Mouse (Mus musculus) limb, embryonic 12.5 days (tissue): ENCODE measurements around the gene Rpl11. TPM values are rescaled to one million over a fixed set of nuclear protein-coding genes. Genes with fewer than 3 reads are reported as not detected.

Source experiments
- ATAC-seq: fragments of 200-750 bp; cut with Nextera tagmentation; 2 replicates; pipeline ENCODE4 v1.8.0; 2017; ENCODE audit warnings: low read depth, moderate TSS enrichment; ENCODE audit not compliant: insufficient number of reproducible peaks, insufficient read depth, low FRiP score, low TSS enrichment
- H3K27ac ChIP-seq: fragments of 300-500 bp; sonication (generic); 2 replicates; pipeline ENCODE4 v1.5.1; 2016; ENCODE audit warnings: mild to moderate bottlenecking, moderate library complexity
- H3K27me3 ChIP-seq: fragments of 300-500 bp; sonication (generic); 2 replicates; pipeline ENCODE4 v1.6.1; 2016; ENCODE audit warnings: mild to moderate bottlenecking, moderate library complexity
- H3K36me3 ChIP-seq: fragments of 300-500 bp; sonication (generic); 2 replicates; pipeline ENCODE4 v1.6.1; 2016; ENCODE audit warnings: mild to moderate bottlenecking, moderate library complexity
- H3K4me1 ChIP-seq: fragments of 300-500 bp; sonication (generic); replicated peaks from 2 replicates; pipeline ENCODE4 v1.6.1; 2016
- H3K4me2 ChIP-seq: fragments of 300-500 bp; sonication (generic); 2 replicates; pipeline ENCODE4 v1.6.1; 2016; ENCODE audit warnings: mild to moderate bottlenecking, moderate library complexity
- H3K4me3 ChIP-seq: fragments of 300-500 bp; sonication (generic); replicated peaks from 2 replicates; pipeline ENCODE4 v1.5.1; 2016; ENCODE audit warnings: mild to moderate bottlenecking
- H3K9ac ChIP-seq: fragments of 300-500 bp; sonication (generic); replicated peaks from 2 replicates; pipeline ENCODE4 v1.6.1; 2016; ENCODE audit warnings: mild to moderate bottlenecking, moderate library complexity
- H3K9me3 ChIP-seq: fragments of 300-500 bp; sonication (generic); 2 replicates; pipeline ENCODE4 v1.6.1; 2016; ENCODE audit warnings: mild to moderate bottlenecking, moderate library complexity
- WGBS: fragments of 180-500 bp; shearing (Covaris S2); methylation state at CpG from one replicate; pipeline ENCODE4 v1.1.7; 2016; 5-methylcytosine and 5-hydroxymethylcytosine counted together
- polyA plus RNA-seq: library from polyadenylated mRNA; unstranded; fragments of >200 nt; fragmentation: Nextera tagmentation; extraction: Ambion mirVana; gene quantifications from 2 replicates; pipeline ENCODE4 v1.2.1, GENCODE M21; 2016

Gene Rpl11
- polyA plus RNA-seq, 1 experiment from 2014 or later: 442 TPM

- H3K4me1 ChIP-seq: peaks cover 15% of the 10 kb centered on the region
- H3K27me3 ChIP-seq: no peaks in the 10 kb centered on the region
- no peak overlapping the region for H3K4me3 ChIP-seq
- 58% methylated on average over 16 of the region's 16 CpGs for WGBS
- ATAC-seq: no peak
- H3K9me3 ChIP-seq: peaks cover 11% of the 10 kb centered on the region; the same call in 1 of the 2 replicates
- peak overlapping the region; percentile 51 for H3K27ac ChIP-seq
- H3K9ac ChIP-seq: no peak overlapping the region
- no peaks in the 10 kb centered on the region for H3K36me3 ChIP-seq
- no peak overlapping the region for H3K4me2 ChIP-seq
These were observed 35.9 kb upstream of the Rpl11 start for GRCm38 (mm10) chr4:136088971-136089747.

- Histone ChIP-seq H3K4me3 (no peak overlapping the region), H3K4me1 (peaks cover 17% of the 10 kb centered on the region), H3K27me3 (no peaks in the 10 kb centered on the region), H3K36me3 (no peaks in the 10 kb centered on the region), H3K9ac (no peak overlapping the region), H3K9me3 (peaks cover 11% of the 10 kb centered on the region; the same call in 1 of the 2 replicates), H3K27ac (no peak overlapping the region), H3K4me2 (no peak overlapping the region)
- WGBS: 72% methylated on average over 5 of the region's 5 CpGs
- ATAC-seq: no peak
These were observed 35.1 kb upstream of the Rpl11 start for GRCm38 (mm10) chr4:136088364-136088763.

- Histone ChIP-seq H3K9ac (no peak overlapping the region), H3K27me3 (peaks cover 7% of the 10 kb centered on the region), H3K4me3 (no peak overlapping the region), H3K9me3 (peaks cover 5% of the 10 kb centered on the region; the same call in 1 of the 2 replicates), H3K27ac (no peak overlapping the region), H3K36me3 (no peaks in the 10 kb centered on the region), H3K4me1 (peaks cover 19% of the 10 kb centered on the region), H3K4me2 (no peak overlapping the region)
- ATAC-seq: no peak
- WGBS: 83% methylated on average over 5 of the region's 5 CpGs
These were observed 34.0 kb upstream of the Rpl11 start for GRCm38 (mm10) chr4:136087261-136087660.

- Histone ChIP-seq H3K4me3 (no peak overlapping the region), H3K36me3 (no peaks in the 10 kb centered on the region), H3K9me3 (no peaks in the 10 kb centered on the region), H3K27ac (no peak overlapping the region), H3K9ac (no peak overlapping the region), H3K27me3 (peaks cover 31% of the 10 kb centered on the region), H3K4me1 (peaks cover 30% of the 10 kb centered on the region), H3K4me2 (no peak overlapping the region)
- no peak for ATAC-seq
- 94% methylated on average over 11 of the region's 11 CpGs for WGBS
These were observed 31.6 kb upstream of the Rpl11 start for GRCm38 (mm10) chr4:136084840-136085239.

- H3K4me3 ChIP-seq: no peak overlapping the region
- H3K4me1 ChIP-seq: peaks cover 22% of the 10 kb centered on the region
- 70% methylated on average over 18 of the region's 19 CpGs for WGBS
- no peak overlapping the region for H3K27ac ChIP-seq
- H3K9me3 ChIP-seq: no peaks in the 10 kb centered on the region
- no peaks in the 10 kb centered on the region for H3K36me3 ChIP-seq
- no peak overlapping the region for H3K4me2 ChIP-seq
- H3K9ac ChIP-seq: no peak overlapping the region
- no peak for ATAC-seq
- peaks cover 35% of the 10 kb centered on the region for H3K27me3 ChIP-seq
These were observed 30.3 kb upstream of the Rpl11 start for GRCm38 (mm10) chr4:136083269-136084105.

- Histone ChIP-seq H3K9me3 (no peaks in the 10 kb centered on the region), H3K4me3 (peak overlapping the region; percentile 30), H3K4me2 (peak overlapping the region; percentile 60), H3K9ac (peak overlapping the region; percentile 42; the same call in 1 of the 2 replicates), H3K27ac (no peak overlapping the region), H3K36me3 (no peaks in the 10 kb centered on the region), H3K4me1 (peaks cover 25% of the 10 kb centered on the region), H3K27me3 (peaks cover 35% of the 10 kb centered on the region)
- under 1% methylated on average over 28 of the region's 28 CpGs for WGBS
- ATAC-seq: no peak
These were observed 28.5 kb upstream of the Rpl11 start for GRCm38 (mm10) chr4:136081729-136082128.

GRCm38 (mm10) chr4:136078649-136079048 is 25.4 kb upstream of the Rpl11 start:
- Histone ChIP-seq H3K4me2 (no peak overlapping the region), H3K36me3 (no peaks in the 10 kb centered on the region), H3K4me3 (no peak overlapping the region), H3K27ac (no peak overlapping the region), H3K9ac (no peak overlapping the region), H3K4me1 (peaks cover 25% of the 10 kb centered on the region), H3K9me3 (no peaks in the 10 kb centered on the region), H3K27me3 (peaks cover 35% of the 10 kb centered on the region)
- ATAC-seq: no peak
- 59% methylated on average over 2 of the region's 2 CpGs for WGBS

GRCm38 (mm10) chr4:136076776-136077538 is 23.7 kb upstream of the Rpl11 start:
- H3K27me3 ChIP-seq: peaks cover 25% of the 10 kb centered on the region
- H3K9ac ChIP-seq: no peak overlapping the region
- peaks cover 17% of the 10 kb centered on the region for H3K4me1 ChIP-seq
- H3K27ac ChIP-seq: no peak overlapping the region
- no peak overlapping the region for H3K4me3 ChIP-seq
- H3K4me2 ChIP-seq: no peak overlapping the region
- no peaks in the 10 kb centered on the region for H3K36me3 ChIP-seq
- H3K9me3 ChIP-seq: no peaks in the 10 kb centered on the region
- no peak for ATAC-seq
- 60% methylated on average over 15 of the region's 15 CpGs for WGBS

- H3K4me1 ChIP-seq: peaks cover 21% of the 10 kb centered on the region
- H3K27ac ChIP-seq: no peak overlapping the region; the same call in 1 of the 2 replicates
- ATAC-seq: peak; percentile 70
- WGBS: 4% methylated on average over 15 of the region's 15 CpGs
- 0 out of 2 replicates have a peak overlapping the region, but pooled peaks have one; percentile 2 for H3K9ac ChIP-seq
- H3K4me3 ChIP-seq: 0 out of 2 replicates have a peak overlapping the region, but pooled peaks have one; percentile 12
- no peaks in the 10 kb centered on the region for H3K36me3 ChIP-seq
- peak overlapping the region; percentile 48 for H3K4me2 ChIP-seq
- no peaks in the 10 kb centered on the region for H3K27me3 ChIP-seq
- H3K9me3 ChIP-seq: no peaks in the 10 kb centered on the region
These were observed 18.0 kb upstream of the Rpl11 start for GRCm38 (mm10) chr4:136071178-136071714.

- 61% methylated on average over 6 of the region's 6 CpGs for WGBS
- ATAC-seq: no peak
- H3K9me3 ChIP-seq: no peaks in the 10 kb centered on the region
- peaks cover 21% of the 10 kb centered on the region for H3K4me1 ChIP-seq
- no peak overlapping the region for H3K4me3 ChIP-seq
- peak overlapping the region; percentile 46 for H3K27ac ChIP-seq
- no peaks in the 10 kb centered on the region for H3K36me3 ChIP-seq
- peak overlapping the region; percentile 48; the same call in 1 of the 2 replicates for H3K4me2 ChIP-seq
- no peak overlapping the region for H3K9ac ChIP-seq
- H3K27me3 ChIP-seq: no peaks in the 10 kb centered on the region
These were observed 17.4 kb upstream of the Rpl11 start for GRCm38 (mm10) chr4:136070592-136070991.
